Mouse (Mus musculus): ENCODE measurements at regions not wholly inside any gene's neighbourhood (a gene's known extent, or its start where the extent isn't known, plus 50 kb on each side); places are given as distances from the start of the nearest gene placed in this dataset.

GRCm38 (mm10) chr13:26004768-26005560 lies 734.7 kb upstream of the Nrsn1 start:
- TF ChIP-seq CTCF (IDR thresholded peaks at IDR 0.05; ENCODE audit: insufficient read depth, low read length) (no peak), POLR2A (IDR thresholded peaks at IDR 0.05; ENCODE audit: borderline replicate concordance, extremely low read depth, low read depth, low read length) (no peak)

Measured in lung, adult 2 months (tissue).